Mouse (Mus musculus) brain, embryonic 14.5 days (tissue): ENCODE data around the gene Gbe1. TPM values are rescaled to one million over a fixed set of nuclear protein-coding genes. Genes with fewer than 3 reads are reported as not detected.
A peak's percentile ranks its signal among the peaks of the same experiment; 100 is the strongest.

Experiments
- DNase-seq: peaks from one replicate; pipeline ENCODE4 v3.0.0-alpha.2; 2011; ENCODE audit warnings: low read depth
- CTCF ChIP-seq: fragments of 200-500 bp; IDR thresholded peaks from 2 replicates; pipeline ENCODE4 v1.5.1; 2012; ENCODE audit warnings: inconsistent platforms, mild to moderate bottlenecking, moderate library complexity, borderline replicate concordance; ENCODE audit not compliant: insufficient read depth, insufficient read length; ENCODE audit errors: extremely low read depth
- POLR2A ChIP-seq: fragments of 200-500 bp; IDR thresholded peaks from 2 replicates; pipeline ENCODE4 v1.6.1; 2012; ENCODE audit warnings: mild to moderate bottlenecking, inconsistent platforms, borderline replicate concordance; ENCODE audit not compliant: poor library complexity, insufficient read depth, insufficient read length, severe bottlenecking; ENCODE audit errors: extremely low read depth
- polyA plus RNA-seq: library from polyadenylated mRNA; depleted of rRNA; stranded (reverse); fragments of >200 nt; gene quantifications from 2 replicates; pipeline ENCODE4 v1.2.3, GENCODE M21; 2012

Gbe1 gene
- polyA plus RNA-seq, 1 experiment: 8.9 TPM

GRCm38 (mm10) chr16:70330626-70331275 is 17.0 kb downstream of the Gbe1 start:
- TF ChIP-seq CTCF (no peak), POLR2A (no peak)
- no peak for DNase-seq

DNA sequence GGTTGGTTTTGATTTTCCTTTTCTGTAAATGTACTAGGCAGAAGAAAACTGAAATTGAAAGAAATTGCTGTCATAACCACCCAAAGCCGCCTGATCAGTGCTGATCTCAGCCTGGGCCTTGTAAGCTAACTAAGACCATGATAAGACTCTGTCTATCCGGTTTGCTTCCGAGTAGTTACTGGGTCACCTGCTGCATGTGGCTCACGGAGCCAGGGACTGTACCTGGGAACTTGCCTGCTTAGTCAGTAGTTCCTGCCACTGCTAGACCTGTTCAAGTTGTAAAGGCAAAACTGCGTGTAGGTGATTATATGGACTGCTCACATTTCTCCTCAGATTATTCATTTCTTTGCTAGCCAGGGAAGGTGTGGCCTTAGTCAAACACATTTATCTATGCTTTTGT is 21.1 kb downstream of the Gbe1 start:
- TF ChIP-seq POLR2A (no peak), CTCF (no peak)
- DNase-seq: no peak

DNA sequence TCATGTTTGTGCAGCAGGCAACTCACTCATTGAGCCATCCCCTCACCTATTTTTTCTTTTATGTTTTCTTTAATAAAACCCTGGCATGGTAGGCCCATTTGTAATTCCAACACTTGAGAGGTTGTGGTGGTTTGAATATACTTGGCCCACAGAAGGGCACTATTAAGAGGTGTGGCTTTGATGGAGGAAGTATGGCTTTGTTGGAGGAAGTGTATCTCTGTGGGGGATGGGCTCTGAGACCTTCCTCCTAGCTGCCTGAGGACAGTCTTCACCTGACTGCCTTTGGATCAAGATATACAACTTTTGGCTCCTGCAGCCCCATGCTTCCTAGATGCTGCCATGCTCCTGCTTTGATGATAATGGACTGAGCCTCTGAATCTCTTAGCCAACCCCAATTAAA is 21.7 kb downstream of the Gbe1 start:
- no peak for DNase-seq
- TF ChIP-seq POLR2A (no peak), CTCF (no peak)

- TF ChIP-seq CTCF (no peak), POLR2A (no peak)
- DNase-seq: no peak
These were observed 23.9 kb downstream of the Gbe1 start for GRCm38 (mm10) chr16:70337661-70338060.

GRCm38 (mm10) chr16:70344496-70344895 is 30.7 kb downstream of the Gbe1 start:
- TF ChIP-seq CTCF: no peak
- no peak for TF ChIP-seq POLR2A

DNA sequence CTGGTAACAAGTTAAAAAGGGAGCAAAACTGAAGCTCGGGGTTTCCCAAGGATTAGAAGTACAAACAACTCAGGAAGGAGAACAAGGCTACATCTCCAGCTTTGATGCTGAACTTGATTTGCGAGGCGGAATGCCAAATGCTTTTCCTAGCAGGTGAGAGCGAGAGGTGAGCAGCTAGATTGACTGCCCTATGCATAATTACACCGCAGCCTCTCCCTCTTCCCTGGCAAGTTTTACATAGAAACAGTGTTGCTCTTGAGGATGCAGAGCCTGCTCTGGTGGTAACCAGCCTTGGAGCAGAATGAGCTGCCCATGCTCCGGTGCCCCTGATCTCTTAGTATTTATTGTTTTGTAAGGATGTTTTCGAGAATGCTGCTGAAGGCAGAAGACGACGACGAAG is 31.9 kb downstream of the Gbe1 start:
- TF ChIP-seq CTCF (no peak), POLR2A (no peak)
- DNase-seq: peak; percentile 48

More at GRCm38 (mm10) chr16:70344496-70344895, 30.7 kb downstream of the Gbe1 start:
- no peak for DNase-seq

DNA sequence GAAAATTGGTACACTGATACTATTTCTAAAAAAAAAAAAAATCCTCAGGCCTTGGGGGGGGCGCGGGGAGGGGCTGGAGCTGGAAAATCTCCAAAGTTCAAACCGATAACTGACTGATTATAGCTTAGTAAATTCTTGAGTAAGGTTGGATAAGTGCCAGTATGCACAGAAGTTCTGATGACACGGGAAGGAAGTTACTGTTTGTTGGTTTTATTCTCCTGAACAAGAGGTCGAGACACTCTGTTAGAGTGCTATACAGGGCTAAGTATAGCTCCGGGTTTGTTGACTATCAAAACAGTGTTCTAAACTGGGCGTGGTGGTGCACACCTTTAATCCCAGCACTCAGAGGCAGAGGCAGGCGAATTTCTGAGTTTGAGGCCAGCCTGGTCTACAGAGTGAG is 36.3 kb downstream of the Gbe1 start:
- TF ChIP-seq CTCF: no peak
- TF ChIP-seq POLR2A: no peak
- DNase-seq: no peak

GRCm38 (mm10) chr16:70351641-70352280 is 38.0 kb downstream of the Gbe1 start:
- TF ChIP-seq CTCF: no peak
- TF ChIP-seq POLR2A: no peak
- DNase-seq: peak; percentile 63

DNA sequence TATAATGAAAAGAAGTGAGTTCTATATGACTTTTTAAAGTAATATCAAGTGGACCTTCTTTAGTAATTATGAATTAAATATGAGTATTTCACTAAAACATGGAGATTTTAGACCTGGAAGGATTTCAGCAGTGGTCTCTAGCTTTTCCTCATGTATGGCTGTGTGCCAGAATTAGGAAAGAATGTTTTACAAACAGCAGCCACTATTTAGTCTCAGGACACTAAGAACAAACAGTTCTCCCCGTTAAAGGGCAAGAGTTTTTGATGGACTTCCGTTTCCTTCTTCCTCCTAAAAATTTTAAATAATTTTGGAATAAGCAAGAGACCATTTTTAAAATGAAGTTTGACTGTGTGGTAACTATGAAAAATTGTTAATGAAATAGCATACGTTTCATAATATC is 38.8 kb downstream of the Gbe1 start:
- TF ChIP-seq CTCF: no peak
- no peak for TF ChIP-seq POLR2A
- DNase-seq: peak; percentile 25

DNA sequence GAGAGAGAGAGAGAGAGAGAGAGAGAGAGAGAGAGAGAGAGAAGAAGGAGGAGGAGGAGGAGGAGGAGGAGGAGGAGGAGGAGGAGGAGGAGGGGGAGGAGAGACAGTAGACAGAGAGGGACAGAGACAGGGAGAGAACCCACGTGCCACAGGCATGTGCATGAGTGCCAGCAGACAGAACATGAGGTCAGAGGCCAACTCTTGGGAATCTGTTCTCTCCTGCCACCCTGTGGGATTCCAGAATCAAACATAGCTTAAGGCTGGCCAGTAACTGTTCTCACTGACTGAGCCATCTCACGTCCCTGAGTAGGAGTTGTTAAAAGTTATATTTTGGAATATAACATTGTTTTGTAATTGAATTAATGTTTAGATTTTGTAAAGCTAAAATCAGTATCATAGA is 39.3 kb downstream of the Gbe1 start:
- DNase-seq: peak; percentile 30
- TF ChIP-seq POLR2A: no peak
- no peak for TF ChIP-seq CTCF

- no peak for DNase-seq
- TF ChIP-seq CTCF: no peak
- TF ChIP-seq POLR2A: no peak
These were observed 44.6 kb downstream of the Gbe1 start for GRCm38 (mm10) chr16:70358326-70358725.

GRCm38 (mm10) chr16:70365229-70365628 is 51.5 kb downstream of the Gbe1 start:
- TF ChIP-seq CTCF (no peak), POLR2A (no peak)
- no peak for DNase-seq
